Mouse (Mus musculus): ENCODE measurements around the gene Vmp1.

The Vmp1 gene

DNA sequence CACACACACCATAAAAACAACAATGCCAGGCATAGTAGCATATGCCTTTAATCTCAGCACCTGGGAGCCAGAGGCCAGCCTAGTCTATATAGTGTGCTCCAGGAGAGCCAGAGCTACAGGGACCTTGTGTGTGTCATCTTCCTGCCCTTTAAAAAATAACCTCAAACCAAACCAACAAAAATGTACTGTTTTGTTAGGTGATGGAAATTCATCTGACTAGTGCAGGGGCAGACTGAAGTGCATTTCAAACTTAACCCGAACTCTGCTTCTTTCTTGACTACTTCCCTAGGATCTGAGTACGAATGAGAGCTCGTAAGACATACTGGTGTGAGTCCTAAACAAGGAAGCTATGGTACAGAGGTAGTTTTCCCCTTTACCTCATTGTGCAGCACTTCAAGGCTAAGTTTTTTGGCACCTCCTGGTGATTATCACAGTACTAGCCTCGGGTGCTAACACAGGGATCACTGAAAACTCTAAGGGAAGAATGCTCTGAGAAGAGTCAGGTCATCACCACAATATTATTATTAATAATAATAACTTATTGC is 92.3 kb downstream of the Vmp1 start:
- in situ Hi-C loops (cut with MboI; ENCODE audit: unreplicated experiment in 2 of 2) = loop anchor here in 1 of 2 experiments (10.0 kb wide), 1 partner anchor 1163 kb away; no protein-coding TSS in a partner anchor

DNA sequence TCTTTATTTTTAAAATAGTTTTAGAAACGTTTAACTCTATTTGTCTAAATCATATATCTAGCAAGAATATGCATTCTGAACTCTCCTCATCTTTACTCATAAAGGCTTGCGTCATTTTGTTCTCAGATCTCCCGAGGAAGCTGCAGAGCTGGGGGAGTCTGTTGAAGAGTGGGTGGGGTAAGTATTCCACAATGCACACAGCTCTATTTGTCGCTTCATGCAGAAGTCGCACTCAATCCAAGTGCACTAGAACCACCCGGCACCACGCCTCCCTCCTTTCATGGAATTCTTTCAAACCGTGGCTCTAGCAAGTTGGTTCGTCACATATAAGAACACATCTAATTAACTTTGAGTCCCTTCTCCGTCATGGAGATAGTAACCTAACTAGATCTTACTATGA is 93.1 kb downstream of the Vmp1 start:
- in situ Hi-C loops (cut with MboI; ENCODE audit: unreplicated experiment in 2 of 2) = loop anchor here in 1 of 2 experiments (10.0 kb wide), 1 partner anchor 1164 kb away; no protein-coding TSS in a partner anchor

DNA sequence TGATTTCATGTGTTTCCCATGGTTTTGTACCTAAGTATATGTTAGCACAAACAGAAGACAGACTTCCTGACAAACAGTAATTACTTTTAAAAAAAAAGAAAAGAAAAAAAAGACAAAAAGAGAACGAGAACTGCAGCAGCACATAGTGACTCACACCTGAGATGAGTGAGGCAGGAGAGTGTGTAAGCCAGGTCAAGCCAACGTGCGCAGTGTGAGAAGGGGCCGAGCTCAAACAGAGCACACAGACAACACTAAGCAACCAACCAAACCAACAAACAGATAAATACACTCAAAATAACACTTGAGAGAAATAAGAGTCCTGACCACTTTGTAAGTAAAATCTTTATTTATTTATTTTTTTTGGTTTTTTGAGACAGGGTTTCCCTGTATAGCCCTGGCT is 93.6 kb downstream of the Vmp1 start:
- in situ Hi-C loops (cut with MboI; ENCODE audit: unreplicated experiment in 2 of 2) = loop anchor here in 1 of 2 experiments (10.0 kb wide), 1 partner anchor 1165 kb away; no protein-coding TSS in a partner anchor

DNA sequence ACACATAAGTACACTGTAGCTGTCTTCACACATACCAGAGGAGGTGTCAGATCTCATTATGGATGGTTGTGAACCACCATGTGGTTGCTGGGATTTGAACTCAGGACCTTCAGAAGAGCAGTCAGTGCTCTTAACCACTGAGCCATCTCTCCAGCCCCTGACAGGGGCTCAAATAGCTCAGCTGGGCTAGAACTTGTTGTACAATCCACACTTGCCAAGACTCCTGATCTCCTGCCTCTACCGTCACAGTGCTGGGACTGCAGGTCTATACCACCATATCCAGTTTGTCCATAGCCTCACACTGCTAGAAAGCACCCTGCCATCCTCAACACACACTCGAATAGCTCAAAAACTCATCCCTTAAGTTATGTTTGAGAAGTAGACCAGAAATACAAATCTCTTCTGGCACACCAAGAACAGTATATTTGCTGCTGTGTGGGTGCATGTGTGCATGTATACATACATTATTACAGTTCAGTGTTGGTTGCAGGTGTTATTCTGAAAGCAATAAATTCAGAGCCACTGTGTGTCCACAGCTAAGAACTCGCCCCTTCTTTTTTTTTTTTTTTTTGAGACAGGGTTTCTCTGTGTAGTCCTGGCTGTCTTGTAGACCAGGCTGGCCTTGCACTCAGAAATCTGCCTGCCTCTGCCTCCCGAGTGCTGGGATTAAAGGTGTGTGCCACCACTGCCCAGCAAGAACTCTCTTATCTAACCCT is 94.9 kb downstream of the Vmp1 start:
- in situ Hi-C loops (cut with MboI; ENCODE audit: unreplicated experiment in 2 of 2) = no loop called here

DNA sequence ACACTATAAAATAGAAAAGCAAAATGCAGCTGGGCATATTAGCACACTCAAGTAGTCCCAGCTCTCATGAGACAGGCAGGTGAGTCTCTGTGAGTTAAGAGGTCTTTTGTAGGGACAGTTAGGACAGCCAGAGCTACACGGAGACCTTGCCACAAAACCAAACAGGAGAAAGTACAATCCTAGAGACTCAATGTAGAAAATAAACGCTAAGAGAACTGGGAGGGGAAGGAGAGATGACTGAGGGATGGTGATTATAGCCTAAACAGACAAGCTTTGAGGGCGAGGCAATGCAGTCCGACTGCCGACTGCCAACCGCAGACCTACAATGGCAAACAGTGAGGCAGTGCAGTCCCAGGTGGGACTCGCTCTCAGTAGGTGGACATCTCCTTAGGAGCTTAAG is 95.8 kb downstream of the Vmp1 start:
- in situ Hi-C loops (cut with MboI; ENCODE audit: unreplicated experiment in 2 of 2) = no loop called here

DNA sequence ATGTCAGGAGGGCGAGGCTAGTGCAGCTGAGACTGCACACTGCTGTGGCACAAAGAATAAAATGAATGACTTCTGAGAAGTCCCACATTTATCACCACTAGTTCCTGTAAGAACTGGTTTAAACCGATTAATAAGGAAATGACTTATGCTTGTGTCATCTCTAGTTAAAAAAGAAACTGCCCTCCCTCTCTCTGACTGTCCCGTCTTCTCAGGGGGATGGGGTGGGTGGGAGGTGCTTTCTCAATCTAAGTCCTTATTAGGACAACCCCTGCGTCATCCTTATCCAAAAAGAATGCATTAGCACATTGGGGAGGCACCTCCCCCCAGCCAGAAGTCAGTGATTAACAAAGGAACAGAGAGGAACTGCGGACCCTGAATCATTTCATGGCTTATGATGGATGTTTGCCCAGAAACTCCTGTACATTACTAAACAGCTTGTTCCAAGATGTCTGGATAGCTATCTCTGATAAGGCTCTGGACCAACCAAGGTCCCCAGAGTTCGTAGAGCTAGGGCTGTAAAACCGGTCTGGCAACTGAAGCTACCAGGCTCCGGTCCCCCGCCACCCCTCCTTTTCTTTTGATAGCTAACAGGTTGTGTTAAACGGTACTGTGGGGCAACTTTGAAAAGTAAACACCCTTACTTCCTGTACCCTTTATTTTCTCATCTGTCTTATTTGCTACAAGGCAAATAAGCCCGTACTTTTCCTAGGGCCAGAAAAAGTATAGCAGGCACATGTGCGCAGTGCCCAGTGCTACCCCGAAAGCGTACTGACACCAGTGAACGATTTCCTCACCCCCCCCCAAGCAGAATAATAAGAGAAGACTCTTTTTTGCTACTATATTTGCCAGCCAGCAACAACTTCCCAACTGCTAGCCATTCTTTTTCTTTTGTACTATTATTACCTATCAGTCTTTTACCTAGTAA is 96.5 kb downstream of the Vmp1 start:
- in situ Hi-C loops (cut with MboI; ENCODE audit: unreplicated experiment in 2 of 2) = no loop called here

DNA sequence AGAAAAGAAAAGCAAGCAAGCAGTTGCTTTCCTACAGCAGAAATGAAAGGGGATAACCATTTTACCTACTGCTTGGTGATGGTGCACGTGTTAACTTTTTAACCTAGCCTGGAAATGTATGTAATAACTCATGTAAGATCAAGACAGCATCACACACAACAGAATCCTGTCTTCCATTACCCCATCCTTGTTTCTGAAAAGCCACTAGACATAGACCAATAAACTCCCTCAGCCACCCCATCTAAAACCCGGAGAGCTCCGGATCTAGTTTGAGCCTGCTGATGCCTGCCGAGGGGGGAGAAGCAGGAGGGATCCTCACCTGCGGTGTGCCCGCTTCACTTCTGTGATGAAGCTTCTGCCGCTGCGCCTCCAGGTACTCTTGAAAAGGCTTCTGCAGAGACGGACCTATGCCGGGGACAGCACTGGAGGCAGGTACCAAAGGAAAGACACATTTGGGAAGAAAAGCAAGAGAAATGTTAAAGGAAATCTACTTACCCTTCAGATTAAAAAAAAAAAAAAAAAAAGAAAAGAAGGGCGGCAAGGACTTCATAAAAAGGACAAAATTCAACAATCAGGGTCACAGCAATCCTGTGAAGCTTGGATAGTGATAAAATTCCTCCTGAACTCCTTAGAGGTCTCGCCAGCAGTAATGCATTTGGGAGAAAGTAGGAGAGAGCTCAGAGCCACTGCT is 97.3 kb downstream of the Vmp1 start:
- in situ Hi-C loops (cut with MboI; ENCODE audit: unreplicated experiment in 2 of 2) = no loop called here

DNA sequence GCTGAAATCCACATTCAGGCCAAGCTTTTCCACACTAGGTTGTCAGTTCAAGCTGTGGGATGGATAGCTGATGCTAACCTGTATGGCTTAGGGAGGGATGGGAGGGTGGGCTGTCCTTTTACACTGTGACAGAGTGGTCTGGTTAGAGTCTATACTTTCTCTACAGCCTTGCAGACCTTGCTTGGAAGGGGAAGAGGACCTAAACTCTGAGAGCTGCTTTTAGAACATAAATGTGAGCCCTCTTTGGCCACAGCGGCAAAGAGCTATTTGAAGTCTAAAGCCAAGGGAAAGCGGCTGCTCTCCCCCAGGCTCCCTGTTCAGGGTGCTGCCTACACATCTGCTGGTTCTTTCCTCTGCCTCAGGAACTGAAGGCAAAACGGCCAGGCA is 98.0 kb downstream of the Vmp1 start:
- in situ Hi-C loops (cut with MboI; ENCODE audit: unreplicated experiment in 2 of 2) = no loop called here

DNA sequence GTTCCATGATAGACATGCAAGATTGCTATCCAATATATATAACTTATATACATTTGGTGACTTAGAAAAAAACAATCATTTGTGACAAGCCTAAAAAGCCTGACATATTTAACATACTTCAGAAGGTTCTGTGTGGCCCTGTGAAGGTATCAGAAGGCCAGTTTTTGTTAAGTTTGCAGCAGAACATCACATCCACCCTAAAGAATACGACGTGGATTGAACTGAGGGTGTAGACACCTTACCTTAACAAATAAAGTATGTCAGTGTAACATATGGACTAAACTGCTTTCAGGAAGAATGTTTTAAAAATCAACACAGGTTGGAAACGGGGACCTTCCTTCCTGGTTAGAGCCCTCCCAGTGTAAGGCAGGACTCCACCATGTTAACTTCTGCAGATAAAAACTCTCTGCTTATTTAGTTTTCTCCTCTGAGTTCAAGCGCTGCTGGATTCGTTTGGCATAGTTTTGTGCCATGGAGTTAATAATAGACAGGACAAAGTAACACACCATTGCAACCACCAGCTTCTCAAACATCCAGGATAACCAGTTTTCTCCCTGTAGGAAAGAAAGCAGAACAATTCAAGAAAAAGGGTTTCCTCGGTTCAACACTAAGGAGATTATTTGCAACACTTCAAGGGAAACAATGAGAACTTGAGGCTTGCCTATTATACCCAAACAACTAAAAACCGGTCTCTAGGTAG is 98.6 kb downstream of the Vmp1 start:
- in situ Hi-C loops (cut with MboI; ENCODE audit: unreplicated experiment in 2 of 2) = loop anchor here (5.0 kb wide), 2 partner anchors 37 to 172 kb away; partner anchors contain the start of gene Cltc (in 1 of the 2)

DNA sequence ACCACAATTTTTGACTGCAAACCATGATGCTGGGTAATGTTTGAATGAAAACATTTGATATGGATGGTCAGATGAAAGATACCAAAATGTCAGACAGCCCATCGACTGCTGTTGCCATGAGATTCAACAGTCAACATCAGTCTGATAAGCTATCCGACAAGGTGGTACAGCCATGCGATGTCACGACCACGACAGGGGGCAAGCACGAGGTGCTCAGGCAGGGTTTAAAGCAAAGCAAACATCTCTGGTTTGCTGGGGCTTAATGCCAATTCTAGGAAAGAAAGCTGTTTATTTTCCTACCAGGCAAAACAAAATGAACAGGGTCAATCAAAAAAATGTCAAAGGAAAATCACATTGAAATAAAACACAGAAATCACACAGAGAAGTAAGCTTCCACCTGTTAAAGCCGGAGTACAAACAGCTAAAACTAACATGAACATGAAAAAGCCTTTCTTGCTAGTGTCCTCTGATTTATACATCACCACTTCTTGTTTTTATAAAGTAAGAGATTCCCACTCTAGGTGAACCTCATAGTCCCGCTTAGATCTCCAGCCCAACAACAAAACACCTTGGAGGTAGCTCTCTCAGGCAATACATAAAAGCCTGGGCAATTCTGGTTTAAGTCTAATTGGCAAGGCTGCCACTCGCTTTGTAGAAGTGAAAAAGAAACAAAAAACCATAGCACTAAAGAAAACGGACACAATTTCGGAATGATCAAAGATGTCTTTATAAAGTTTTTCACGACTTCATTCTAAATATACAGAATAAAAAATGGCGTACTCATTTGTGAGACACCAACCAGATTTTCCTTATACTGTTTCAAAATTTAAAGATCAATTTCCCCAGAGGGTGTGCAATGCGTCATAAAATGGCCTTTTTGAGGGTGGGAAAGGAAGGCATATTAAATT is 99.4 kb downstream of the Vmp1 start:
- in situ Hi-C loops (cut with MboI; ENCODE audit: unreplicated experiment in 2 of 2) = loop anchor here (5.0 kb wide), 2 partner anchors 38 to 173 kb away; partner anchors contain the start of gene Cltc (in 1 of the 2)

DNA sequence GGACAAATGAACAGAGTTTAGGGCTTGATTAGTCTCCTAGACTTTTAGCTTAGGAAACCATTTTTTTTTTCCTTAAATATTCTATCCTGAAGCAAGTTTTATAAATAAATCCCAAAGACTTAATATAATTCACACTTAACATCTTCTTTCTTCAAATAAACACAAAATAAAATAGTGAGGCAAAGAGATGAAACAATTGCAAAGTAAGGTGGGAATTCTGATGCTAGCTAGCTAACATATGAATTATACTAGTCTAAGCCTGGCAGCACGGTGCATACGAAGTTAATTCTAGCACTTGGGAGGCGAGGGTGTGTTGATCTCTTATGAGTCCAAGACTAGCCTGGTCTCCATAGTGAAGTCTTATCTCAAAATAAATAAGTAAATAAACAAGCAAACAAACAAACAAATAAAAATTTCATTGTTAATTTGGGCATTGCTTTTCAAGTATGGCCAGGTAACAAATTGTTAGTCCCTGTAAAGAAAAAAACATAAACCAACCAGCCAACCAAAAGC is 100.3 kb downstream of the Vmp1 start:
- in situ Hi-C loops (cut with MboI; ENCODE audit: unreplicated experiment in 2 of 2) = loop anchor here (5.0 kb wide), 2 partner anchors 39 to 174 kb away; partner anchors contain the start of gene Cltc (in 1 of the 2)

DNA sequence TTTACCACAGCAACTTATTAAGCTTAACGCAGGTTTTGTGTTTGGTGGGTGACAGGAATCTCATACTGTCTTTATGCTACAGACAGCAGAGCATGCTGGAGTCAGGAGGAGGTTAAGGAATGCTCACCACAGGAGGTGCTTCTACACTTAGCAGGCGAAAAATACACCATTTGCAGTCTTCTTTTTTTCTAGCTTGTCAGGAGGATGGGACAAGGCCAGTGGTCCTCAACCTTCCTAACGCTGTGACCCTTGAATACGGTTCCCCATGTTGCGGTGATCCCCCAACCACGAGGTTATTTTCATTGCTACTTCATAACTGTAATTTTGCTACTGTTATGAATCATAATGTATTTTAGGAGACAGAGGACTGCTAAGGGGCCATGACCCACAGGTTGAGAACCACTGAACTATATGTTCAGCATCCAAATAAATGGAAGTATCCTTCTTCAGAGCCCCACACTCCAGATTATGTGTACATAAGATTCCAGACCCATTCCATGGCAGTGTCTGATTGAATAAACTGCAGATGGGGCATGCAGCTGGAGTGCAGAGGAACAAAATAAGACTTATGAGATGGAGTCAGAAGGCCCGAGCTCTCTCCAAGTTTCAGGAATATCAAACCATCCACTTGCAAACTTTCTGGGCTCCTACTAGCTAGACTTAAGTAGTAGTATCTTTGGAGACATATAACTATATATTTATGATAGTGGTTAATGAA is 100.9 kb downstream of the Vmp1 start:
- in situ Hi-C loops (cut with MboI; ENCODE audit: unreplicated experiment in 2 of 2) = loop anchor here (5.0 kb wide), 2 partner anchors 40 to 175 kb away; partner anchors contain the start of gene Cltc (in 1 of the 2)

DNA sequence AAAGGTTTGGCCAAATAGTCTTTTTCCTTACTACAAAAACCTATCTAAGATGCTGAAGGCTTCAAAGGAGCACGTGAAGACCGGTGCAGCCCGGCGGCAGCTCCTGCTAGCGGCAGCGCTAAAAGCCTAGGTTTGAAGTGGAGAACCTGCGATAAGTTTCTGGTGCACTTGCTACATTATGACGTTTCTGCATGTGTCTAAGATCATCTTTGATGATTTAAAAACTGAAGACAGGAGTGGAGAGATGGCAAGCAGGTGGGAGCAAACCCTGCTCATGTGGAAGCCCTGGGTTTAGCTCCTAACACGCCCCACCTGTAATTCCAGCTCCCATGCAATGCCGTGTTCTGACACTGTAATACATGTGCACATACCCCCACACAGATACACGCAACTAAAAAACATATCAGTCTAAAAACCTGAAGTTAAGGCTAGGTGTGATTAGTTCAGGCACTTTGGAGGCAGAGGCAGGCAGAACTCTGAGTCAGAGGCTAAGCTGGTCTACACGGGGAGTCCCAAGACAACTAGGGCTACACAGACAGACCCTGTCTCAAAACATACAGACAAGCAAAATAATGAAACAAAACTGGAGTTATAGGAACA is 101.6 kb downstream of the Vmp1 start:
- in situ Hi-C loops (cut with MboI; ENCODE audit: unreplicated experiment in 2 of 2) = loop anchor here (5.0 kb wide), 2 partner anchors 40 to 175 kb away; partner anchors contain the start of gene Cltc (in 1 of the 2)

DNA sequence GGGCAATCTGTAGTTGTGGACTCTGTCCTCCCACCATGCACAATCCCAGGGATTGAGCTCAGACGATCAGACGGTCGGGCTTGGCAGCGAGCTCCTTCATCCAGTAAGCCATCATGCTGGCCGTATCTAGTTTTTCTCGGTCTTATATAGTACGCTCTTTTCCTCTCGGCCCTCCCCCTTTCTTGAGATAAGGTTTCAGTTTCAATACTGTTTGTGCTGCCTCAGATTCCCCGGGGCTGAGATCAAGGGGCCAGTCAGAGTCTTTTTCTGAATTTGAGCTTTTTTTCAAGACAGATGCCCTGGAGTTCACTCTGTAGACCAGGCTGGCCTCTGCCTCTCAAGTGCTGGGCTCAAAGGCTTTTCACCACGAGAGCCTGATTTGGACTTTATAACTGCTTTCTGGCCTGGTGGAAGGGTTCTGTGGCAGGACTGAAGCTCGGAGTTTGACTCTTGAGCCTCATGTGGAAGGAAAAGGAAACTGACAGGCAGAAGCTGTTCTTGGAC is 102.3 kb downstream of the Vmp1 start:
- in situ Hi-C loops (cut with MboI; ENCODE audit: unreplicated experiment in 2 of 2) = loop anchor here (5.0 kb wide), 2 partner anchors 41 to 176 kb away; partner anchors contain the start of gene Cltc (in 1 of the 2)

DNA sequence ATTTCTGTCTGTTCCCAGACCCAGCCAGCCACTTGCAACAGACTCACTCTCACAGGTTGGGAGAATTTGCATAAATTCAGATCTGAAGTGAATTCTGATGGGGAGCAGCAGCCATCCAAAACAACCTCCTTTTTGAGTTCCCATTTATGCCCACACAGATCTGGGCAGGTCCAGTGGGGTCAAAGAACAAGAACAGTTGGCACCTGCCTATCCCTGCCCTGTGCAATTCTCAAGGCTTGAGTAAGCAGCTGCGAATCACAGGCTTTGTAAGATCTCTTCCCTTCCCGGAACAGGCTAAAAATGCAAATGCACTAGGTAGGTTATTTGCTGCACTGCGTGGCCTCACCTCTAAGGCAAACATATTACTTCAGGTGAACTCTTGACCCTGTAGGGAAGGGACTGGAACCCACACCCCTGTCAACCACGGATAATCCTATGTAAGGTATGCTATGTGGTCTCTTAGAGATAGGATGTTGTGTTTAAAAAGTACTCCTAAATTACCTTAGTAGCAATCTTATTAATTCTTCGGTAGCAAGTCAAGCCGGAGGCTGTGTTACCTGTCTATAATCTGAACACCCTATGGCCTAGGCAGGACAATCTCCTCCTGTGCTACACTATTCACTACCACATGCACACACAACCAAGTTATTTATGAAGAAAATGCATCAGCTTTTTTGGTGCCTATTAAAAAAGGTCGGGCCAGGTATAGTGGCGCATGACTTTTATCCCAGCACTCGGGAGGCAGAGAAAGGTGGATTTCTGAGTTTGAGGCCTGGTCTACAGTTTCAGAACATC is 103.1 kb downstream of the Vmp1 start:
- in situ Hi-C loops (cut with MboI; ENCODE audit: unreplicated experiment in 2 of 2) = loop anchor here (5.0 kb wide), 2 partner anchors 42 to 177 kb away; partner anchors contain the start of gene Cltc (in 1 of the 2)

DNA sequence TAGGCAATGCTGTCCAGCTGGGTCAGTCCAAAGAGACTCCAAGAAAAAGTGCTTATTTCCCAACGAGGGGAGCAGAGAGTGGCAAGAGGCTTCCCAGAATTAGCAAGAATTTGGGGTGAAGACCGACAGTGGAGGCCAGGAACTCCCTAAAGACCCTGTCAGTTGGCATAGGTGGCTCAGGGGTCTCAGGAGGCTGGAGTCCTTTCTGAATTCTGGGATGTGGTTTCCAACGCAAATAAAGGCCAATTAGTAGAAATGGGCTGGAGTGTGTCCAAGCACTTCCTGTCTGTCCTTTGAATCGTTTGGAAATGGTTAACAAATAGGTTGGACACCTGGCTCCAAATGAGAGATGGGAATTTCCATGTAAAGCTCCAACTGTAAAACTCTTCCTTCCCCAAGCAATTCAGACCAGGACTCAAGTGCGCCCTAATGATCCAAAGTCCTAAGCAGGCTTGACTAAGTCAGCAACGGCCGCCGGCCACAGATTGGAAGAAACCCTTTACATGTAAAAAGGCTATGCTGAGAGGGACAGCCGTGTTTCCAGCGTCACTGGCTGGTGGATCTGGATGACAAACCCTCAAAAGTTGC is 103.8 kb downstream of the Vmp1 start:
- in situ Hi-C loops (cut with MboI; ENCODE audit: unreplicated experiment in 2 of 2) = loop anchor here (5.0 kb wide), 2 partner anchors 42 to 177 kb away; partner anchors contain the start of gene Cltc (in 1 of the 2)
